Mouse (Mus musculus) NIH3T3 (cell line): ENCODE measurements at regions not wholly inside any gene's neighbourhood (a gene's known extent, or its start where the extent isn't known, plus 50 kb on each side); places are given as distances from the start of the nearest gene placed in this dataset.

Experiments used
- DNase-seq: peaks from one replicate; pipeline ENCODE4 v3.0.0-alpha.2; 2012; ENCODE audit warnings: low read depth

- DNase-seq, result no peak
Measured at GRCm38 (mm10) chr1:89288921-89289320, 165.7 kb upstream of the Agap1 start.

GRCm38 (mm10) chr1:89296691-89297090 is 157.9 kb upstream of the Agap1 start:
- no peak for DNase-seq

DNA sequence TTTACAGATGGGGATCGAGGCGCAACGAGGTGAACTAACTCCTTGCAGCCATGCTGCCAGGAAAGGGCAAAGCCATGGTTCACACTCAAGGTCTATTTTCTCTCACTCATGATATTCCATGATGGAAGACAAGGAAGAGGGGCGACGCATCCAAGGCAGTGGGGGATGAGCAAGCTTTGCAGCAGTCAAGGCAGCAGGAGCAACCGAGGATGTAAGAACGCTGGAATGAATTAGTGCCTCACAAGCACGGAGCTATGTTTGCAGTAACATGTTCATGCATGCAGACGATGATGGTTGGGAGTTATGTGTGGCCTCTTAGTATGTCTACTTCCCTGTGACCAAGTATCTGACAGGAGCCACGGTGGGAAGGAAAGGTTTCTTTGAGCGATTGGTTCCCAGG is 156.8 kb upstream of the Agap1 start:
- DNase-seq, result no peak

DNA sequence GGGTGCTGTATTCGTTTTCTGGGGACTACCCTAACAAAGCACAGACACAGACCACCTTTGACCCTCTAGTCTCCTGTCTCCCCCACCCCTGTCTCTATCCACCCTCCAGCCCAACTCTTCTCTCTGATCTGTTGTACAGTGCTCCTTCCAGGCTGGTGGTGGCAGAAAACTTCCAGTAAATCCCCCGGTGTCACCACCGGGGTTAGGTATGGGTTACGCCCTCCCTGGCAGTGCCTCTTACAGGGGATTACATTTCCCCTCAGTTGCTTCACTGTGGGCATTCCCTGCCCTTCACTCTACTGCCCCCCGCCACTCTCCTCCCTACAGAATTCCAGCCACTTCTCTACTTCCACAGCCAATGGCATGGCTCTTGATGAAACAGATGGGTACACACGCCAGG is 153.5 kb upstream of the Agap1 start:
- DNase-seq, result no peak

DNA sequence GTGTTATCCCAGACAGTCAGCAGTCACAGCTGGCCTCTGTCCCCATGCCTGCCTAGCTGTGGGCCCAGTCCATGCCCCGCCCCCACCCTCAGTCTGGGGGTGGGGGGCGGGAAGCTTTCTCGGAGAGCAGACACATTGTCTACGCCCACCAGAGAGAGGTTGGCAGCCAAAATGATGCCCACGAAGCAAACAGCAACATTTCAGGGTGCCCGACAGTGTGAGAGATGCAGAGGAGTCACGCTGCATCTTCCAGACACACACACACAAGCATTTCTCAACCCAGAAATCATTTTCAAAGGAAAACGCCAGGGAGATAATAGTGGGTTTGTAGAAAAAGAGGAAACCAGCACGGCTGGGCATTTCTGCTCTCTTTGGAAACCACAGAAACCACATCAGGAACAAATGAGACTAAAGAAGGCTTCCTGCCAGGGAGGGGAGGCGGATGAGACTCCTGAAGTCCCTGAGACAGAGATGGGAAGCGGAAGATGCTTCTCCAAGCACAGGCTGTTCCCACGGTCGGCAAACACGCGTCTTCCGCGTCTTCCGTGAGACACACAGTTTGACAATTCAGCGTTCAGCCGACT is 152.1 kb upstream of the Agap1 start:
- no peak for DNase-seq

DNA sequence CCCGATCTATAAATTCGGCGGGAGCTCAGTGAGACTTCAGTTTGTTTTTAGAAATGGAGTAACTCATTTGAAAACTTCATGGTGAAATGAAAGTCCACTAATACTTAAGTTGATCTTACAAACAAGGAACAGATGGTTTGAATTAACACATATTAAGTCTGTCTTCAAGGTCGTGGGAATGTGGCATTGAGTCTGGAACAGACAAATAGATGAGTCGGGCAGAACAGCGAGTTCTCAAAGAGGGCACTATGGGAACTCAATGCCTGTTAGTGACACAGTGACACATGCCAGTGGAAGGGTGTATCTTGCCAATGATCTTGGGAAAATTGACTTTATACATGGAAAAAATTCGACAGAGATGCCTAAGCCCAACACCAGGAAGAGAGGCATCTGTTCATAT is 149.4 kb upstream of the Agap1 start:
- no peak for DNase-seq

GRCm38 (mm10) chr1:89308788-89309187 is 145.8 kb upstream of the Agap1 start:
- no peak for DNase-seq

DNA sequence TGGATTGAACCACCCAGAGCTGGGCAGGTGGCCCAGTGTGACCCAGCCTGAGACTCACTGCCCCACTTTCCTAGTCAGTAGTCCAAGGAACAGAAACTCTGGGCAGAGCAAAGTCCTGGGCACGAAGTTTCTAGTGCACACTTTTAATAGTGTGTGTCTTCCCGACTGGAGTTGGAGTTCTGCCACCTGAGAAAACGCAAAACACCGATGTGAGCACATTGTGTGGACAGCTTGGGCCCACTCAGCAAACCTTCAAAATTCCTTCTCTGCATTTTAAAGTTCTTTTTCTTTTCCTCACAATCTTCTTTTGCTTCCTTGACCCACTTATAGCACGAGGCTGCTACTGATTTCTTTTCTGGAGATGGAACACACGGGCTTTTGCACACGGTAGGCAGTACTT is 141.5 kb upstream of the Agap1 start:
- no peak for DNase-seq

DNA sequence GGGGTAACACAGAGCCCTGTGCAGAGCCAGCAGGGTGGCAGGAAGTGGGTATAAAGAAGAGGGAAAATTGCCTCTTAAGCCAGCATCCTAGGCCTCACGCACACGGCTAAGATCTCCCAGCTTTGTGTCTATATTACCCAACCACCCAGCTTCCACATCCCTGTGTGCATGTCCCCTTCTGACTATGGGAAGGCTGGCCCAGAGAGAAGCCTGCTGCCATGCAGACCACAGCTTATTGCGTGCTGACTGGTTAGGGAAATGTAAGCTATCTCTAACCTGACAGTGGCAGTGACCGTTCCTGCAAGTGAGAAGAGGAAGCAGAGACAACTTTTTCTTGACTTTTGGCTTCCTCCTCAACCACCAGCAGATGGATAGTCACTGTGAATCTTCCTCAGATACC is 136.7 kb upstream of the Agap1 start:
- DNase-seq, result no peak

DNA sequence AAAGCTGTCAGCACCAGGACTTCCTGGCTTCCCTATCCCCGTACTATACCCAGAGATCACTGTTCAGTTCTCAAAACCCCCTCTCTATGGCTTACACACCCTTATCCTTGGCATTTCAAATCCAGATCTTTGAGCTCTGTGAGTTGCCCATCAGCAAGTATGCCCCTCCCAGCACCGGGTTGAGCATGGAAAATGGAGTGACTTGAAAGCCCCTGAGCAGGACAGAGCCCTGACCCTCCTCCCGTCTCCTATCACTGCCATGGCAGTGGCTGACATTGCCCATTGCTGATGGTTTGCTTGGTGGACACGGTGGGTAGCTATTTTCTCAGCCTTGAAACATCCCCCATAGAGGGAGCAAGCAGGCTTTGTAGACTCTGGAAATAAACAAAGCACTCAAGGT is 135.9 kb upstream of the Agap1 start:
- DNase-seq, result no peak

GRCm38 (mm10) chr1:89322621-89323020 is 132.0 kb upstream of the Agap1 start:
- no peak for DNase-seq

- DNase-seq, result peak; percentile 60
Measured at GRCm38 (mm10) chr1:89323091-89323490, 131.5 kb upstream of the Agap1 start.

DNA sequence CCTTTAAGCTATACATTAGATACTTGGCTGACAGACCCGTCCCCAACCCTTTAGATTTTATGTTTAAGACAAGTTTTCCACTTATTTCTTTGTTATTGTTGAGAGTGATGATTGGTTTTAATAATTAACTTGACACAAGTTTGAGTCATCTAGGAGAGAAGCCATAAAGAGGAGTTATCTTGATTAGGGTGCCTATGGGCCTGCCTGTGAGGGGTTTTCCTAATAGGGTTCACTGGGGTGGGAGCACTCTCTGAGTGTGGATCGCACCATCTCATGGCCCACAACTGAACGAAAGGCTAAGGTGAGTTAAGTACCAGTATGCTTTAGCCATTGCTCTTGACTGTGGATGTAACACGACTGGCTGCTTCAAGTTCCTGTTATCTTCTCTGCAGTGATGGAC is 123.3 kb upstream of the Agap1 start:
- no peak for DNase-seq

DNA sequence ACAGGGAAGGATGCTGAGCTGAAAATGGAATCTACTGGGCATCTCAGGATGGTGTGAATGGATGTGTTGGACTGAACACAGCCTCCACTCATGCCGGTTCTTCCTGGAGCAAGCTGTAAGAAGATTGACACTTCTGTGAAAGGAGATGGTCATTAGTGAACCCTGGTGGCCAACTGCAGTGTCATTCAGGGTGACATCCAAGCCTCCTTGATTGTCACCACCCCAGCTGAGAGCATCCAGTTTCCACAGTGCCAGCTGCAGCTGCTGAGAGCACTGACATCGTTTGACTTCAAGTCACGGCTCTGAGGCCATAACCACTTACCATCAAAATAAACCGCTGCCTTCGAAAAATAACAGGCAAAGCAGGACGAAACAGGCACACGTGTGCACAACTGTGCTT is 121.9 kb upstream of the Agap1 start:
- no peak for DNase-seq

DNA sequence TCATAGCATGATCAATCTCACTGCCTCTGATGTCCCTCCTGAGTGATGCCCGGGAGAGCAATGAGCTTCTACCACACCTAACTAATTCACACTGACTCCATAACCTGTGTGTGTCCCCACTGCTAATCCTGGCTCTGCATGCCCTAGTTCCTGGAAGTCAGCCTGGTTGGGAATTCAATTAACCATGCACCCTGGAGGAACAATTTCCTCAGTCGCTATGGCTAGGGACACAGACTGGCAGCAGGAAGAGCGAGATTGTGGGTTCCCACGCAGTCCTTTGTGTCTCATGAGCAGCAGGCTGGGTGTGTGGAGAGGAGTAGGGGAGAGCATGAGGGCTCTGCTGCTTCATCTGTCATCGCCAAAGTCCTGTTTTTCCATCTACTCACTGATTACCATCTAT is 116.7 kb upstream of the Agap1 start:
- no peak for DNase-seq

- peak; percentile 17 for DNase-seq
Measured at GRCm38 (mm10) chr1:89342794-89343193, 111.8 kb upstream of the Agap1 start.

DNA sequence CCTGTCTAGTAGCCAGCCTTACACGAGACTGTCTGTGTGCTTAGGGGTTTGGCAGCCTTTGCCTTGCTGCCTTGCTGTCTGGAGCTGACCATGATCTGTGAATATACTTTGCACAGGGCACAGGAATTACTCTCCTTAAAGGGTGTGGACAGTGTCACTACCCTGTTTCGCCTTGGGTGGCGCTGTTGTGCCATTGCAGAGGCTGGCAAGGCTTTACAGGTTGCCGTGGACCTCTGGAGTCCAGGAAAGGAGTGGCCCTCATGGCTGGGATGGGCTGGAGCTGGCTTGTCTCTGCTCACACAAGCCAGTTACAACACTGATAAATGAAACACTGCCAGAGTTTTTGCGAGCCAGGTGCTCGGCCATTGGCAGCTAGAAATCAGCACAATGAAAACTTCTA is 110.1 kb upstream of the Agap1 start:
- peak; percentile 37 for DNase-seq

- DNase-seq, result no peak
Measured at GRCm38 (mm10) chr1:89347341-89347740, 107.3 kb upstream of the Agap1 start.

DNA sequence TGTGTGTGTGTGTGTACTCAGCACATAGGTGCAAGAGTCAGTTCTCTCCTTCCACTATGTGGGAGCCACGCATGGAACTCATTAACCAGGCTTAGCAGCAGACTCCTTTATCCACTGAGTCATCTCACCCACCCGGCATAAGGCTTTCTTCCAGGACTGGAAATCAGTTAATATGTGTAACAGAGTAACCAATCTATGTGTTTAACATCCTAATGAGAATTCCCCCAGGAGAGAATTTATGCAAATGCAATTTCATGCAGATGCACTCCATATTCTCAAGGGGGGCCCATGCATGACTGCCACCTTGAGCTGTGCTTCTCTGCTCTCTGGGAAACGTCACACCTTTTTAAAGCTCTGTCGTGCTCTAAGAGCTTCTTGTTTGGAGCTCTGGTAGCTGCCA is 101.7 kb upstream of the Agap1 start:
- peak; percentile 84 for DNase-seq

- DNase-seq, result no peak
Measured at GRCm38 (mm10) chr1:89359257-89359656, 95.3 kb upstream of the Agap1 start.

GRCm38 (mm10) chr1:89364547-89365305 is 89.9 kb upstream of the Agap1 start:
- no peak for DNase-seq

GRCm38 (mm10) chr1:89366891-89367290 is 87.7 kb upstream of the Agap1 start:
- no peak for DNase-seq

DNA sequence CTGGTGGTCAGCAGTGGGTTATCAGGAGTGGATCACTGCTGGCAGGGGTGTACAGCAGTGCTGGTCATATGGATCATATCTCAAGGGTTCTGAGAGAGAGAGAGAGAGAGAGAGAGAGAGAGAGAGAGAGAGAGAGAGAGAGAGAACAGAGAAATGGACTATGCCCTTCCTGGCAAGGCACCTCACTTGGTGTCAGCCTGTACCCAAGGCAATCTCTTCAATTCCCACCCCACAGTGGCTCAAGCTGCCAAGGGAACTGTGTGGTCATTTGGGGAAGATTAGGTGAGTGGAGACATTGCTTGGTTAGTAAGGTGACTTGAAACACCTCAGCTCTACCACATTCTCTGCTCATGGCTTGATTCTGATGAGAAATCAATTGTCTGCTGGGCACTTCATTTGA is 80.8 kb upstream of the Agap1 start:
- DNase-seq, result no peak

DNA sequence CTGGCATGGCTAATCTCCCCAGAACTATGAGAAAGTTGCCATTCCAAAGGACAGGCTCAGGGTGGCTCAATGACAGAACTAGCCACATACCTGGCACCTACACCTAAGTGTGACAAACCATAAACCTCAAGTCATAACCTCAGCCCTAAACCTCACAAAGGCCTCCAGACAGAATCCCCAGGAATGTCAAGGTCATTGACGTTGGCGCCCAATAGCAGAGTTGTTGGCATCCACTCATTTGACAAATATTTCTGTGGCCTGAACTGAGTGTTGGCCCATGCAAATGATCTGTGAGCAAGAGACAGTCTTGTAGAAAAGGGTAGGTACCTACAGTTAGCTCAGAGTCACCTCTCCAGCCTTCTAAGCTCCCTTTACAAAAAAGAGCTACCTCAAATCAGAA is 80.3 kb upstream of the Agap1 start:
- no peak for DNase-seq
